Mouse (Mus musculus) hindbrain, postnatal 0 days (tissue): Measurements from ENCODE around the gene Ugt1a6b. TPM values are rescaled to one million over a fixed set of nuclear protein-coding genes. Genes with fewer than 3 reads are reported as not detected.
A peak's percentile ranks its signal among the peaks of the same experiment; 100 is the strongest.
"Not testable (repeated sequence)": the region's sequence is repeated elsewhere in the genome, so short reads cannot be mapped to it uniquely, and the experiment has no call there.

ENCODE experiments used
- ATAC-seq: fragments of 200-750 bp; cut with Nextera tagmentation; 2 replicates; pipeline ENCODE4 v1.8.0; 2017; ENCODE audit warnings: mild to moderate bottlenecking, moderate TSS enrichment, moderate library complexity
- DNase-seq: peaks from one replicate; pipeline ENCODE4 v3.0.0-alpha.2; 2015; ENCODE audit warnings: low spot score
- H3K27ac ChIP-seq: fragments of 300-500 bp; sonication (generic); 2 replicates; pipeline ENCODE4 v1.5.1; 2014; ENCODE audit warnings: mild to moderate bottlenecking
- H3K27me3 ChIP-seq: fragments of 300-500 bp; sonication (generic); 2 replicates; pipeline ENCODE4 v1.6.1; 2014; ENCODE audit warnings: low read length, mixed read lengths; ENCODE audit not compliant: insufficient read depth
- H3K36me3 ChIP-seq: fragments of 300-500 bp; sonication (generic); 2 replicates; pipeline ENCODE4 v1.6.1; 2014; ENCODE audit warnings: low read length, mixed read lengths; ENCODE audit not compliant: insufficient read depth
- H3K4me1 ChIP-seq: fragments of 300-500 bp; sonication (generic); 2 replicates; pipeline ENCODE4 v1.6.1; 2014; ENCODE audit warnings: antibody characterized with exemption, low read length, mixed read lengths; ENCODE audit not compliant: insufficient read depth
- H3K4me2 ChIP-seq: fragments of 300-500 bp; sonication (generic); 2 replicates; pipeline ENCODE4 v1.6.1; 2014; ENCODE audit warnings: low read depth, mild to moderate bottlenecking, low read length, moderate library complexity, mixed read lengths
- H3K4me3 ChIP-seq: fragments of 300-500 bp; sonication (generic); 2 replicates; pipeline ENCODE4 v1.5.1; 2014; ENCODE audit warnings: low read length
- H3K9ac ChIP-seq: fragments of 300-500 bp; sonication (generic); replicated peaks from 2 replicates; pipeline ENCODE4 v1.6.1; 2014; ENCODE audit warnings: mild to moderate bottlenecking, low read length, moderate library complexity, mixed read lengths
- H3K9me3 ChIP-seq: fragments of 300-500 bp; sonication (generic); 2 replicates; pipeline ENCODE4 v1.6.1; 2016; ENCODE audit warnings: low read length, mixed read lengths
- CTCF ChIP-seq: IDR thresholded peaks from 2 replicates; pipeline ENCODE4 v1.5.1; 2016; ENCODE audit warnings: antibody characterized with exemption, control low read depth, low read depth
- WGBS: fragments of 180-500 bp; shearing (Covaris S2); extraction: QIAGEN DNeasy Blood & Tissue Kit; methylation state at CpG from one replicate; pipeline ENCODE4 v1.1.7; 2014; 5-methylcytosine and 5-hydroxymethylcytosine counted together
- polyA plus RNA-seq: library from polyadenylated mRNA; unstranded; fragments of >200 nt; fragmentation: Nextera tagmentation; extraction: Ambion mirVana; gene quantifications from 2 replicates; pipeline ENCODE4 v1.2.1, GENCODE M21; 2015
- total RNA-seq: library from RNA; depleted of rRNA; stranded (reverse); fragments of >200 nt; gene quantifications from 2 replicates; pipeline ENCODE4 v1.2.3, GENCODE M21; 2014

Gene Ugt1a6b
- total and polyA plus RNA-seq, 2 experiments from 2014 or later, result 3.0 to 3.8 TPM

- TF ChIP-seq CTCF, result no peak
- Histone ChIP-seq H3K4me2 (no peak overlapping the region), H3K4me3 (no peak overlapping the region), H3K36me3 (no peaks in the 10 kb centered on the region), H3K9ac (no peak overlapping the region), H3K27ac (no peak overlapping the region), H3K4me1 (no peaks in the 10 kb centered on the region), H3K9me3 (no peaks in the 10 kb centered on the region), H3K27me3 (no peaks in the 10 kb centered on the region)
- DNase-seq (no peak), ATAC-seq (no peak)
- WGBS, result 87% methylated on average over 3 of the region's 3 CpGs
Measured at GRCm38 (mm10) chr1:88137264-88137663, 34.2 kb downstream of the Ugt1a6b start.

GRCm38 (mm10) chr1:88138145-88138544 is 35.1 kb downstream of the Ugt1a6b start:
- DNase-seq, result no peak
- Histone ChIP-seq H3K4me3 (no peak overlapping the region), H3K9me3 (no peaks in the 10 kb centered on the region), H3K36me3 (no peaks in the 10 kb centered on the region), H3K9ac (no peak overlapping the region), H3K4me1 (no peaks in the 10 kb centered on the region), H3K27me3 (no peaks in the 10 kb centered on the region), H3K4me2 (no peak overlapping the region), H3K27ac (no peak overlapping the region)
- no peak for TF ChIP-seq CTCF
- WGBS, result 97% methylated on average over 1 of the region's 1 CpGs
- ATAC-seq, result no peak

GRCm38 (mm10) chr1:88140492-88140891 is 37.4 kb downstream of the Ugt1a6b start:
- H3K4me2 ChIP-seq, ATAC-seq, H3K36me3 ChIP-seq: not testable (repeated sequence)

GRCm38 (mm10) chr1:88143966-88144675 is 41.1 kb downstream of the Ugt1a6b start:
- not testable (repeated sequence) for H3K27ac ChIP-seq, H3K9me3 ChIP-seq, H3K4me3 ChIP-seq, H3K36me3 ChIP-seq, H3K4me1 ChIP-seq, H3K4me2 ChIP-seq, H3K9ac ChIP-seq, H3K27me3 ChIP-seq
- peak; percentile 36 for DNase-seq
- 0 out of 2 replicates have a peak, but pooled peaks have one; percentile 45 for ATAC-seq
- WGBS, result 3% methylated on average over 5 of the region's 5 CpGs
- TF ChIP-seq CTCF, result peak; percentile 55

More at GRCm38 (mm10) chr1:88140492-88140891, 37.4 kb downstream of the Ugt1a6b start:
- DNase-seq, H3K9me3 ChIP-seq, H3K4me1 ChIP-seq, H3K27me3 ChIP-seq, H3K4me3 ChIP-seq, H3K9ac ChIP-seq, H3K27ac ChIP-seq: not testable (repeated sequence)
- 39% methylated on average over 1 of the region's 1 CpGs for WGBS

GRCm38 (mm10) chr1:88145278-88145677 is 42.2 kb downstream of the Ugt1a6b start:
- H3K4me1 ChIP-seq, H3K27ac ChIP-seq, H3K9ac ChIP-seq, H3K36me3 ChIP-seq, H3K9me3 ChIP-seq, H3K4me3 ChIP-seq, DNase-seq, H3K27me3 ChIP-seq, H3K4me2 ChIP-seq, ATAC-seq: not testable (repeated sequence)
- 73% methylated on average over 2 of the region's 2 CpGs for WGBS
- peak; percentile 53 for TF ChIP-seq CTCF

GRCm38 (mm10) chr1:88150133-88150532 is 47.1 kb downstream of the Ugt1a6b start:
- H3K9ac ChIP-seq, H3K4me3 ChIP-seq, H3K36me3 ChIP-seq, H3K27ac ChIP-seq, H3K27me3 ChIP-seq, H3K4me1 ChIP-seq, H3K9me3 ChIP-seq, ATAC-seq, H3K4me2 ChIP-seq: not testable (repeated sequence)
- peak; percentile 61 for TF ChIP-seq CTCF
- peak; percentile 43 for DNase-seq
- 86% methylated on average over 2 of the region's 2 CpGs for WGBS

GRCm38 (mm10) chr1:88158430-88158829 is 55.4 kb downstream of the Ugt1a6b start:
- Histone ChIP-seq H3K36me3 (no peaks in the 10 kb centered on the region), H3K4me1 (no peaks in the 10 kb centered on the region), H3K4me3 (no peak overlapping the region), H3K9me3 (no peaks in the 10 kb centered on the region), H3K9ac (no peak overlapping the region), H3K27ac (no peak overlapping the region), H3K27me3 (no peaks in the 10 kb centered on the region), H3K4me2 (no peak overlapping the region)
- 83% methylated on average over 2 of the region's 2 CpGs for WGBS
- TF ChIP-seq CTCF, result no peak
- DNase-seq (no peak), ATAC-seq (no peak)
